Mouse (Mus musculus): ENCODE measurements around the gene Sbno1.

GRCm38 (mm10) chr5:124450641-124451340, 25.0 kb upstream of the Sbno1 start:
- TF ChIP-seq CTCF (IDR thresholded peaks at IDR 0.05; ENCODE audit: extremely low read depth, insufficient read depth, low read length) = no peak
- no peak for TF ChIP-seq POLR2A (IDR thresholded peaks at IDR 0.05; ENCODE audit: extremely low read depth, insufficient read depth, low read length)
